Mouse (Mus musculus): ENCODE measurements at regions not wholly inside any gene's neighbourhood (a gene's known extent, or its start where the extent isn't known, plus 50 kb on each side); places are given as distances from the start of the nearest gene placed in this dataset.
A peak's percentile ranks its signal among the peaks of the same experiment; 100 is the strongest.
"Not testable (repeated sequence)": the region's sequence is repeated elsewhere in the genome, so short reads cannot be mapped to it uniquely, and the experiment has no call there.

- no peak for DNase-seq (ENCODE audit: low spot score in 2 of 2)
- no peak overlapping the region for H3K4me3 ChIP-seq
- H3K27ac ChIP-seq: peak overlapping the region; percentile 36; the same call in 1 of the 2 replicates
- TF ChIP-seq CTCF (conservative IDR thresholded peaks at IDR 0.05): no peak
These were observed 57.9 kb upstream of the Klf13 start for GRCm38 (mm10) chr7:63996581-63997098.

- no peak overlapping the region for H3K4me3 ChIP-seq
- no peak for DNase-seq (ENCODE audit: low spot score in 2 of 2)
- peak; percentile 17; the same call in 1 of the 2 replicates for TF ChIP-seq CTCF (conservative IDR thresholded peaks at IDR 0.05)
- H3K27ac ChIP-seq: no peak overlapping the region
These were observed 56.7 kb upstream of the Klf13 start for GRCm38 (mm10) chr7:63995255-63995980.

GRCm38 (mm10) chr7:63994769-63995168 lies 56.1 kb upstream of the Klf13 start:
- DNase-seq (ENCODE audit: low spot score in 2 of 2); H3K27ac ChIP-seq; H3K4me3 ChIP-seq: not testable (repeated sequence)

GRCm38 (mm10) chr7:63992155-63992554 lies 53.4 kb upstream of the Klf13 start:
- peak overlapping the region; percentile 82 for H3K27ac ChIP-seq
- peak in 1 of 2 experiments; percentile 53 for DNase-seq (ENCODE audit: low spot score in 2 of 2)

GRCm38 (mm10) chr7:63991085-63992010 lies 52.6 kb upstream of the Klf13 start:
- peak overlapping the region; percentile 82 for H3K27ac ChIP-seq
- DNase-seq (ENCODE audit: low spot score in 2 of 2): peak; percentile 47 to 60
- no peak overlapping the region for H3K4me3 ChIP-seq
- TF ChIP-seq CTCF (conservative IDR thresholded peaks at IDR 0.05): no peak

More at GRCm38 (mm10) chr7:63992155-63992554, 53.4 kb upstream of the Klf13 start:
- no peak for TF ChIP-seq CTCF (conservative IDR thresholded peaks at IDR 0.05)
- H3K4me3 ChIP-seq: no peak overlapping the region

GRCm38 (mm10) chr7:63990312-63991028 lies 51.8 kb upstream of the Klf13 start:
- Histone ChIP-seq H3K27ac (peak overlapping the region; percentile 82), H3K4me3 (no peak overlapping the region)
- no peak for DNase-seq (ENCODE audit: low spot score in 2 of 2)
- TF ChIP-seq CTCF (conservative IDR thresholded peaks at IDR 0.05): no peak

- TF ChIP-seq CTCF (conservative IDR thresholded peaks at IDR 0.05): no peak
- Histone ChIP-seq H3K4me3 (no peak overlapping the region), H3K27ac (peak overlapping the region; percentile 0; the same call in 1 of the 2 replicates)
- DNase-seq (ENCODE audit: low spot score in 2 of 2): no peak
These were observed 51.0 kb upstream of the Klf13 start for GRCm38 (mm10) chr7:63989736-63990135.

All from layer of hippocampus, adult 2 months (tissue).